8 mouse cellular contexts compared by ENCODE assay signal in the genomic region with DNA sequence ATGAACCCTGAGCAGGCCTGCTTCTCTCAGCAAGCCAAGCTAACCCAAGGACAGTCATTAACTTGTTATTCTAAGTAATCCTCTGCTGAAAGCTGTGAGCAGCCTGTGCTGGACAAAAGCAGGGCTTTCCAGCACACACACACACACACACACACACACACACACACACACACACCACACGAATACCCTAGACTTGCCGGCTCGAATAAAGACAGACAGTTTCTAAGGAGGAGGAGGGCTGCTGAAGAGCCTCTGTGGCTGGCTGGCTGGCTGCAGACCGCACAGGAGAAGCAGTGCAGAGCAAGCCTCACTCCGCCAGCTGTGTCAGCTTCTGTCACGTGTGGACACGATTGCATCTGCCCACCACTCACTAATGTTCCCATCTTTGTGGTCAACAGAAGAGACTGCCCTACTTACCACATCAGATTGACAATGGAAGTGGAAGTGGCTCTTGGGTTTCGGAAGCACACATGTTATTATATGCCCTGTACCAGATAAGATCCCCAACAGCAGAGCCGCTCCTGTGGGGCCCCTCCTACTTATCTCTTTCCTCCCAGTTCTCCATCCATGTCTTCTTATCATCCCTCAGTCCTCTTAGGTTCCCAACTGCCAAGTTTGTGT.
DNase-seq lines count a peak whose midpoint lies in the region; ATAC-seq lines count a peak whose summit lies in the region.

No protein-coding gene starts in this region.

- H3K36me3 ChIP-seq in heart, embryonic 10.5 days = no peaks in the 10 kb centered on the region
- no peaks in the 10 kb centered on the region for H3K36me3 ChIP-seq in embryonic facial prominence, embryonic 11.5 days (replicated peaks; ENCODE audit: control insufficient read depth, insufficient read depth, low read depth, low read length)
- H3K36me3 ChIP-seq in hindbrain, embryonic 15.5 days = no peaks in the 10 kb centered on the region
- H3K36me3 ChIP-seq in liver, embryonic 11.5 days (ENCODE audit: control insufficient read depth, insufficient read depth, low read length) = no peaks in the 10 kb centered on the region

- H3K4me2 ChIP-seq in embryonic facial prominence, embryonic 11.5 days (ENCODE audit: low read depth, low read length) = no peak overlapping the region
- no peak overlapping the region for H3K4me2 ChIP-seq in hindbrain, embryonic 15.5 days
- peak overlapping the region; percentile 61 for H3K4me2 ChIP-seq in liver, embryonic 11.5 days

- peak overlapping the region; percentile 81 for H3K27ac ChIP-seq in heart, embryonic 10.5 days
- 0 out of 2 replicates have a peak overlapping the region, but pooled peaks have one; percentile 0 for H3K27ac ChIP-seq in embryonic facial prominence, embryonic 11.5 days (replicated peaks; ENCODE audit: low read depth, low read length)
- no peak overlapping the region for H3K27ac ChIP-seq in hindbrain, embryonic 15.5 days (replicated peaks)
- peak overlapping the region; percentile 29 for H3K27ac ChIP-seq in liver, embryonic 11.5 days (ENCODE audit: low read depth, low read length)

- H3K27me3 ChIP-seq in heart, embryonic 10.5 days (ENCODE audit: insufficient read depth, poor library complexity, severe bottlenecking) = no peaks in the 10 kb centered on the region
- no peaks in the 10 kb centered on the region for H3K27me3 ChIP-seq in embryonic facial prominence, embryonic 11.5 days (ENCODE audit: control insufficient read depth, insufficient read depth, low read length)
- no peaks in the 10 kb centered on the region for H3K27me3 ChIP-seq in hindbrain, embryonic 15.5 days
- no peaks in the 10 kb centered on the region for H3K27me3 ChIP-seq in liver, embryonic 11.5 days (replicated peaks; ENCODE audit: control insufficient read depth, insufficient read depth, low read length)

- WGBS in heart, embryonic 10.5 days = 3% methylated on average over 9 of the region's 9 CpGs
- WGBS in embryonic facial prominence, embryonic 11.5 days = 24% methylated on average over 9 of the region's 9 CpGs
- WGBS in hindbrain, embryonic 15.5 days = 23% methylated on average over 9 of the region's 9 CpGs
- WGBS in liver, embryonic 11.5 days = 13% methylated on average over 9 of the region's 9 CpGs

- H3K9me3 ChIP-seq in heart, embryonic 10.5 days = no peaks in the 10 kb centered on the region
- no peaks in the 10 kb centered on the region for H3K9me3 ChIP-seq in embryonic facial prominence, embryonic 11.5 days (replicated peaks; ENCODE audit: control insufficient read depth, low read length)
- H3K9me3 ChIP-seq in hindbrain, embryonic 15.5 days = no peaks in the 10 kb centered on the region
- H3K9me3 ChIP-seq in liver, embryonic 11.5 days (ENCODE audit: control insufficient read depth, low read length) = no peaks in the 10 kb centered on the region

- peaks cover 62% of the 10 kb centered on the region for H3K4me1 ChIP-seq in heart, embryonic 10.5 days
- H3K4me1 ChIP-seq in embryonic facial prominence, embryonic 11.5 days (ENCODE audit: control insufficient read depth, insufficient read depth, low read length) = peaks cover 2% of the 10 kb centered on the region; the same call in 1 of the 2 replicates
- H3K4me1 ChIP-seq in hindbrain, embryonic 15.5 days (replicated peaks) = peaks cover 17% of the 10 kb centered on the region
- peaks cover 20% of the 10 kb centered on the region for H3K4me1 ChIP-seq in liver, embryonic 11.5 days (replicated peaks; ENCODE audit: control insufficient read depth, insufficient read depth, low read length)

- H3K4me3 ChIP-seq in heart, embryonic 10.5 days = peak overlapping the region; percentile 37; the same call in 1 of the 2 replicates
- no peak overlapping the region for H3K4me3 ChIP-seq in embryonic facial prominence, embryonic 11.5 days (ENCODE audit: low read depth, low read length)
- H3K4me3 ChIP-seq in hindbrain, embryonic 15.5 days = no peak overlapping the region
- H3K4me3 ChIP-seq in liver, embryonic 11.5 days (ENCODE audit: low read depth, low read length) = peak overlapping the region; percentile 40

- peak; percentile 86 for DNase-seq in heart, embryonic 10.5 days (ENCODE audit: low spot score)
- DNase-seq in heart, postnatal 36 days = no peak
- DNase-seq in embryonic facial prominence, embryonic 11.5 days (ENCODE audit: low spot score) = peak; percentile 68
- DNase-seq in liver, embryonic 11.5 days (ENCODE audit: low spot score) = peak; percentile 58
- DNase-seq in retina, postnatal 1 day = peak; percentile 81
- no peak for DNase-seq in layer of hippocampus, postnatal 25 days (ENCODE audit: extremely low spot score in 1 of 2, low spot score in 1 of 2)
- no peak for DNase-seq in thymus, adult 18-20 months

- peak overlapping the region; percentile 32; the same call in 1 of the 2 replicates for H3K9ac ChIP-seq in embryonic facial prominence, embryonic 11.5 days (replicated peaks; ENCODE audit: low read length)
- H3K9ac ChIP-seq in hindbrain, embryonic 15.5 days = no peak overlapping the region
- peak overlapping the region; percentile 61 for H3K9ac ChIP-seq in liver, embryonic 11.5 days (ENCODE audit: low read depth, low read length)

- ATAC-seq in embryonic facial prominence, embryonic 11.5 days (replicated peaks; ENCODE audit: insufficient number of reproducible peaks, low FRiP score, low TSS enrichment, low read depth) = peak; percentile 82
- peak; percentile 82 for ATAC-seq in hindbrain, embryonic 15.5 days (ENCODE audit: low FRiP score, low read depth)
- peak; percentile 94 for ATAC-seq in liver, embryonic 11.5 days (replicated peaks; ENCODE audit: low FRiP score)

- intact Hi-C loops in heart, postnatal 36 days (cut with DNase I) = loop anchor here (5.0 kb wide), 1 partner anchor 64 kb away; no protein-coding TSS in a partner anchor

Comparison
In these comparisons a context has a peak if more than half of its experiments do, and no peak if none do; other contexts are left out.
1. DNase-seq: peak in heart, embryonic 10.5 days (single experiment), embryonic facial prominence, embryonic 11.5 days (single experiment), liver, embryonic 11.5 days (single experiment) and retina, postnatal 1 day (single experiment); none in heart, postnatal 36 days (0 of 2), layer of hippocampus, postnatal 25 days (0 of 2) and thymus, adult 18-20 months (0 of 2).
2. H3K4me3 ChIP-seq: peak in heart, embryonic 10.5 days (single experiment) and liver, embryonic 11.5 days (single experiment); none in embryonic facial prominence, embryonic 11.5 days (single experiment) and hindbrain, embryonic 15.5 days (single experiment).
3. Peak in every context shown above with its lines, with median percentiles within 50 percentile points of each other: ATAC-seq.